Mouse (Mus musculus) adrenal gland (tissue): ENCODE results near the gene Chaf1a.

Source experiments
- intact Hi-C: fragments of 180-260 bp; cut with DNase I; formaldehyde crosslinking; loops from one replicate; pipeline ENCODE4 v1.15.1; 2025

The Chaf1a gene

GRCm38 (mm10) chr17:56112743-56113142, 72.5 kb downstream of the Chaf1a start:
- intact Hi-C loops: no loop called here

GRCm38 (mm10) chr17:56116193-56116592, 76.0 kb downstream of the Chaf1a start:
- intact Hi-C loops: no loop called here

- intact Hi-C loops: no loop called here
Observed at GRCm38 (mm10) chr17:56117251-56117710, 77.0 kb downstream of the Chaf1a start, which contains the start of gene Plin5. TSS of gene Plin5 (minus strand) at chr17:56117596.

GRCm38 (mm10) chr17:56119431-56119830, 79.2 kb downstream of the Chaf1a start:
- intact Hi-C loops: no loop called here

GRCm38 (mm10) chr17:56119981-56120880, 80.0 kb downstream of the Chaf1a start:
- intact Hi-C loops: no loop called here

GRCm38 (mm10) chr17:56121826-56122225, 81.6 kb downstream of the Chaf1a start, which contains the start of gene Lrg1:
TSS of gene Lrg1 (minus strand) at chr17:56122001.
- intact Hi-C loops: no loop called here
